Mouse (Mus musculus) myocyte (in vitro differentiated cells): ENCODE measurements around the gene Vmn2r56. TPM values are rescaled to one million over a fixed set of nuclear protein-coding genes. Genes with fewer than 3 reads are reported as not detected.
"Not testable (repeated sequence)": the region's sequence is repeated elsewhere in the genome, so short reads cannot be mapped to it uniquely, and the experiment has no call there.

Source experiments
- H3K27me3 ChIP-seq: one replicate; pipeline ENCODE4 v1.6.1; 2011; ENCODE audit not compliant: control insufficient read depth, insufficient read depth, insufficient read length
- H3K36me3 ChIP-seq: one replicate; pipeline ENCODE4 v1.6.1; 2011; ENCODE audit not compliant: control insufficient read depth, insufficient read depth
- H3K4me2 ChIP-seq: one replicate; pipeline ENCODE4 v1.6.1; 2011; ENCODE audit warnings: low read depth, control low read depth
- H3K4me3 ChIP-seq: one replicate; pipeline ENCODE4 v1.5.1; 2011; ENCODE audit warnings: mild to moderate bottlenecking, control low read depth, moderate library complexity
- H3K79me2 ChIP-seq: one replicate; pipeline ENCODE4 v1.6.1; 2011; ENCODE audit not compliant: control insufficient read depth, insufficient read depth
- H3ac ChIP-seq: one replicate; pipeline ENCODE4 v1.6.1; 2011; ENCODE audit not compliant: control insufficient read depth, insufficient read length
- CEBPB ChIP-seq: IDR thresholded peaks from 2 replicates; pipeline ENCODE4 v1.6.1; 2011; ENCODE audit warnings: mild to moderate bottlenecking, moderate library complexity; ENCODE audit not compliant: poor library complexity, insufficient read depth, severe bottlenecking
- E2F4 ChIP-seq: IDR thresholded peaks from one replicate; pipeline ENCODE4 v1.6.1; 2011; ENCODE audit warnings: mild to moderate bottlenecking, control low read depth, moderate library complexity; ENCODE audit not compliant: insufficient read depth
- MAX ChIP-seq: IDR thresholded peaks from one replicate; pipeline ENCODE4 v1.6.1; 2011; ENCODE audit warnings: low read depth, mild to moderate bottlenecking, control low read depth
- MYOD1 ChIP-seq, 3 experiments: IDR thresholded peaks; one replicate each; pipeline ENCODE4 v1.6.1; 2011; ENCODE audit warnings: control low read depth in 2 of 3, low read depth in 2 of 3, mild to moderate bottlenecking in 2 of 3, moderate library complexity in 1 of 3; ENCODE audit not compliant: insufficient read length in 2 of 3, control insufficient read depth in 1 of 3
- MYOG ChIP-seq, 3 experiments: IDR thresholded peaks; one replicate each; pipeline ENCODE4 v1.6.1; 2011; ENCODE audit warnings: control low read depth in 2 of 3, low read depth in 2 of 3, mild to moderate bottlenecking in 2 of 3; ENCODE audit not compliant: insufficient read length in 2 of 3, control insufficient read depth in 1 of 3, insufficient read depth in 1 of 3
- POLR2A ChIP-seq: IDR thresholded peaks from one replicate; pipeline ENCODE4 v1.6.1; 2011; ENCODE audit warnings: low read depth, mild to moderate bottlenecking, control low read depth, moderate library complexity; ENCODE audit not compliant: insufficient read length
- POLR2AphosphoS2 ChIP-seq: IDR thresholded peaks from one replicate; pipeline ENCODE4 v1.6.1; 2011; ENCODE audit warnings: low read depth, control low read depth; ENCODE audit not compliant: insufficient read length
- REST ChIP-seq: IDR thresholded peaks from one replicate; pipeline ENCODE4 v1.6.1; 2011; ENCODE audit warnings: mild to moderate bottlenecking, control low read depth, moderate library complexity; ENCODE audit not compliant: insufficient read depth, insufficient read length
- SRF ChIP-seq: IDR thresholded peaks from one replicate; pipeline ENCODE4 v1.6.1; 2011; ENCODE audit warnings: low read depth; ENCODE audit not compliant: control insufficient read depth, insufficient read length
- TCF12 ChIP-seq: IDR thresholded peaks from one replicate; pipeline ENCODE4 v1.6.1; 2011; ENCODE audit warnings: mild to moderate bottlenecking, control low read depth; ENCODE audit not compliant: poor library complexity, insufficient read depth, severe bottlenecking
- TCF3 ChIP-seq: IDR thresholded peaks from one replicate; pipeline ENCODE4 v1.6.1; 2011; ENCODE audit warnings: low read depth, control low read depth; ENCODE audit not compliant: insufficient read length
- USF1 ChIP-seq: IDR thresholded peaks from one replicate; pipeline ENCODE4 v1.6.1; 2011; ENCODE audit warnings: low read depth, mild to moderate bottlenecking, control low read depth, moderate library complexity
- polyA plus RNA-seq: library from polyadenylated mRNA; unstranded; fragments of >200 nt; fragmentation: generic; extraction: Trizol; gene quantifications from one replicate; pipeline ENCODE4 v1.2.1, GENCODE M21; 2012; ENCODE audit warnings: missing spikeins

Vmn2r56 gene
- polyA plus RNA-seq, 1 experiment = not detected

DNA sequence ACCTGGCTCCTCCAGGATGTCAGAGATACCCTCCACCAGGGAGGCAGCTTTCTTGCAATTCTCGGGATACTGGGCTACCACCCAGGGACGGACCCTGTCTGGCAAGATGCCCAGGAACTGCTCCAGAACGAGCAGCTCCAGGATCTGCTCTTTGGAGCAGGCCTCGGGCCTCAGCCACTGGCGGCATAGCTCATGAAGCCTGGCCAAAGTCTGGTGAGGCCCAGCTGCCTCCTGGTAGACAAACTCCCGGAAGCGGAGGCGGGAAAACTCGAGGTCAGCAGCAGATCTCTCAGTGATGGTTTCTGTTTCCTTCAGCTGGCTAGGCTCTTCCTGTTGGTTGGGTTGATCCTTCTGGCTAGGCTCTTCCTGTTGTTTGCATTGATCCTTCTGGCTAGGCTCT, 39.3 kb upstream of the Vmn2r56 start:
- TF ChIP-seq MYOD1 (IDR thresholded peaks at IDR 0.05; ENCODE audit: control insufficient read depth in 1 of 3, insufficient read length in 2 of 3, low read depth in 2 of 3) = no peak
- no peaks in the 10 kb centered on the region for H3K36me3 ChIP-seq
- H3K4me3 ChIP-seq = no peak overlapping the region
- H3K79me2 ChIP-seq = no peaks in the 10 kb centered on the region
- H3ac ChIP-seq = no peak overlapping the region
- H3K27me3 ChIP-seq = no peaks in the 10 kb centered on the region
- no peak overlapping the region for H3K4me2 ChIP-seq

- Histone ChIP-seq H3K4me2 (peak overlapping the region; percentile 45), H3K36me3 (no peaks in the 10 kb centered on the region), H3K4me3 (no peak overlapping the region), H3K79me2 (no peaks in the 10 kb centered on the region), H3K27me3 (no peaks in the 10 kb centered on the region), H3ac (no peak overlapping the region)
- no peak for TF ChIP-seq REST
- TF ChIP-seq SRF = no peak
- no peak for TF ChIP-seq POLR2AphosphoS2
- no peak for TF ChIP-seq MYOG (IDR thresholded peaks at IDR 0.05; ENCODE audit: control insufficient read depth in 1 of 3, insufficient read depth in 1 of 3, insufficient read length in 2 of 3, low read depth in 2 of 3)
- no peak for TF ChIP-seq MAX
- TF ChIP-seq TCF3 = no peak
- no peak for TF ChIP-seq MYOD1 (IDR thresholded peaks at IDR 0.05; ENCODE audit: control insufficient read depth in 1 of 3, insufficient read length in 2 of 3, low read depth in 2 of 3)
- no peak for TF ChIP-seq E2F4
- TF ChIP-seq POLR2A = no peak
- TF ChIP-seq TCF12 = no peak
- no peak for TF ChIP-seq USF1
- no peak for TF ChIP-seq CEBPB
Measured at GRCm38 (mm10) chr7:12749431-12750198, 14.8 kb upstream of the Vmn2r56 start.

DNA sequence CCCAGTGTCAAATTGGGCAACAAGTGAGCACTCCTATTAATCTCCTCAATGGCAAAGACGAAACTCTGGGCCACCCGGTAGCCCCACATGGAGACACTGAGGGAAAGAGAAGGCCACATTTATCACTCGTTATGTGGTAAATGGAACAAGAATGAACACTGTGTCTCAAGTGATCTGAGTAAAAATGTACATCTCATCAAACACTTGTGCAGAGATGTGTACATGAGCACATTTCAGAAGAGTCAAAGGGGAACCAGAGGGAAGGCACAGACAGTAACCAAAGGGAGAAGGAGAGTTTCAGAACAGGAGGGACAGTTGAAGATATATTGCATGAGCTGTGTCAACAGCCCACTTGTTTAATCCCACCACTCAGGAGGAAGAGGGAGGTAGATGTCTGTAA, 49.9 kb downstream of the Vmn2r56 start, which contains the start of gene Vmn2r55:
Gene Vmn2r55, minus strand, starts transcription at position 101 of the 400 bp plus-strand sequence.
- not testable (repeated sequence) for H3K4me2 ChIP-seq, H3K79me2 ChIP-seq, H3K27me3 ChIP-seq, H3K36me3 ChIP-seq, H3ac ChIP-seq, H3K4me3 ChIP-seq

DNA sequence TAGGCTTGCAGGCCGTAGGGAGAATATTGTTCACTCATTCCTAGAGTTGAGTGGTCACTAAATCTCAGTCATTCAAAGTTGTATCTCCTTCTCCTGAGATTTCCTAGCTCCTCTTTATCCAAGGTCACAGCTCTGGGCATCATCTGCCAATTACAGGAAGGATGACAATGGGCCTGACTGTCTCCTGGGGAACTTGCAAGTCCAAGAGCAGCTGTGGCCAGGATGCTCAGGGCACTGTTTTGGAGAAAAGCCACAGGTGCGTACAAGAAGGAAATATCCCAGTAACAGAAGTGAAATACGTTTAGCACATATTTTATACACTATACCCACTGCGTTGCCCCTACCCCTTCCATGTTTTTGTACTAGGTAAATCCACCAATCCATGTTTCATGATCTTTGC, 94.6 kb downstream of the Vmn2r56 start, which contains the start of gene Vmn2r54:
Gene Vmn2r54, minus strand, starts transcription at position 101 of the 400 bp plus-strand sequence.
- not testable (repeated sequence) for H3K36me3 ChIP-seq, H3ac ChIP-seq, H3K79me2 ChIP-seq, H3K27me3 ChIP-seq, H3K4me2 ChIP-seq, H3K4me3 ChIP-seq

Other genes starting within 250 kb of the Vmn2r56 start
- gene 2900092C05Rik, start 222.5 kb downstream of the Vmn2r56 start, polyA plus RNA-seq = not detected
- not detected for gene Vmn2r53, start 126.2 kb downstream of the Vmn2r56 start, polyA plus RNA-seq
- gene Vmn2r54, start 94.7 kb downstream of the Vmn2r56 start, polyA plus RNA-seq = not detected
- not detected for gene Vmn2r55, start 50.0 kb downstream of the Vmn2r56 start, polyA plus RNA-seq
- gene Zscan18, start 68.6 kb upstream of the Vmn2r56 start, polyA plus RNA-seq = 0.22 TPM
- gene Zfp329, start 83.9 kb upstream of the Vmn2r56 start, polyA plus RNA-seq = 1.0 TPM
- gene Zfp110, start 99.8 kb upstream of the Vmn2r56 start, polyA plus RNA-seq = 11.4 TPM
- 1.2 TPM for gene Zfp128, start 146.2 kb upstream of the Vmn2r56 start, polyA plus RNA-seq
- 3.1 TPM for gene Zscan22, start 162.8 kb upstream of the Vmn2r56 start, polyA plus RNA-seq
- 2,432 TPM for gene Rps5, start 187.3 kb upstream of the Vmn2r56 start, polyA plus RNA-seq
- 0.91 TPM for gene Rnf225, start 192.4 kb upstream of the Vmn2r56 start, polyA plus RNA-seq
- gene Zfp324, start 230.8 kb upstream of the Vmn2r56 start, polyA plus RNA-seq = 1.9 TPM
- gene Zfp446, start 242.8 kb upstream of the Vmn2r56 start, polyA plus RNA-seq = 1.7 TPM